Mouse (Mus musculus) NIH3T3 (cell line): ENCODE data around the gene Tob1.
A peak's percentile ranks its signal among the peaks of the same experiment; 100 is the strongest.

Source experiments
- DNase-seq: peaks from one replicate; pipeline ENCODE4 v3.0.0-alpha.2; 2012; ENCODE audit warnings: low read depth

The Tob1 gene

GRCm38 (mm10) chr11:94198405-94199146 lies 12.7 kb upstream of the Tob1 start:
- DNase-seq: no peak

GRCm38 (mm10) chr11:94199771-94200170 lies 11.5 kb upstream of the Tob1 start:
- DNase-seq: no peak

- no peak for DNase-seq
These were observed 10.8 kb upstream of the Tob1 start for GRCm38 (mm10) chr11:94200422-94200821.

- no peak for DNase-seq
These were observed 9.1 kb upstream of the Tob1 start for GRCm38 (mm10) chr11:94202106-94202505.

DNA sequence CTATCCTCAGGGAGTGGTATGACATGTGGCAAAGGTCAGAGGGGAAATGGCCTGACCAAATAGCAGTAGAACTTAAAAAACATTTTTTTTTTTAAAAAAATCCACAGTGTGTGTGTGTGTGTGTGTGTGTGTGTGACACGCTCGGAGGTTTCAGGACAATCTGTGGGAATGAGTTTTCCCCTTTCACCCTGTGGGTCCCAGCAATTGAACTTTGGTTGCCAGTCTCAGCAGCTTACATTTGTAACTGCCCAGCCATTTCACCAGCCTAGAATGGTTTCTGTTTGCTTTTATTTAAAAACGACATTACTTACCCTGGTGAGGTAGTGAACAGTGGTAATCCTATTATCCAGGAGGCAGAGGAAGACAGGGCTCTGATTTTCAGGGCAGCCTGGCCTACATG lies 8.2 kb upstream of the Tob1 start:
- no peak for DNase-seq

DNA sequence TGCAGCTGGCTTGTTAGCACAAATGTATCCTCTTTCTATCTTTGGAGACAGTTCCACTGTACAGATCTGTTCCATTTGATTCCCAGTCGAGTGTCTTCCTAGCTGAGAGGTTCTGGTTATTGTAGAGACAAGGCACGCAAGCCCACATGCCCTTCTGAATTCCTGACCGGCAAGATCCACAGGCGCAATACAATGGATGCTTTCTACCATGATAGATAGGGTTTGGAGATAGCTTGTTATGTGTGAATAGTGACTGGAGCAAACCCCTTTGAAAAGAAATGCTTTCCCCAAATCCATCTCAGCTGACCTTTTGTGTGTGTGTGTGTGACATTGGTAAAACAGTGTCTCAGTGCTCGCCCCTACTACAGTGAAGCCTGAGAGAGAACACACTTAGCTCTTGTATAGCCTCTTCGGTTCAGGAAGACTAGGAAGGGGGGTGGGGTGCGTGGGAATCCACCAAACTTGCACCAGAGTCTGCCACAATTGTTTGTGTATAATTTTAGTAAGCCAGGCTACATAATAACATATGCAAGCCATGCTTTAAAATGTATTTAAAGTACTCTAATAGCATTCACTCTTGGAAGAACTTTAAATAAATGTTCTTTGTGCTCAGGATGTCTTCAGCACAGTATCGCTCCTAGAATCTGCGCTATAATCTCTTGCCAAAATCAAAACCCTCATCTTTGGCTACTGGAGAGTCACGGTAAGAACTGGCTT lies 4.7 kb upstream of the Tob1 start:
- no peak for DNase-seq

GRCm38 (mm10) chr11:94208811-94209675 lies 2.2 kb upstream of the Tob1 start:
- peak; percentile 48 for DNase-seq

- peak; percentile 51 for DNase-seq
These were observed 1.5 kb upstream of the Tob1 start for GRCm38 (mm10) chr11:94209695-94210131.

DNA sequence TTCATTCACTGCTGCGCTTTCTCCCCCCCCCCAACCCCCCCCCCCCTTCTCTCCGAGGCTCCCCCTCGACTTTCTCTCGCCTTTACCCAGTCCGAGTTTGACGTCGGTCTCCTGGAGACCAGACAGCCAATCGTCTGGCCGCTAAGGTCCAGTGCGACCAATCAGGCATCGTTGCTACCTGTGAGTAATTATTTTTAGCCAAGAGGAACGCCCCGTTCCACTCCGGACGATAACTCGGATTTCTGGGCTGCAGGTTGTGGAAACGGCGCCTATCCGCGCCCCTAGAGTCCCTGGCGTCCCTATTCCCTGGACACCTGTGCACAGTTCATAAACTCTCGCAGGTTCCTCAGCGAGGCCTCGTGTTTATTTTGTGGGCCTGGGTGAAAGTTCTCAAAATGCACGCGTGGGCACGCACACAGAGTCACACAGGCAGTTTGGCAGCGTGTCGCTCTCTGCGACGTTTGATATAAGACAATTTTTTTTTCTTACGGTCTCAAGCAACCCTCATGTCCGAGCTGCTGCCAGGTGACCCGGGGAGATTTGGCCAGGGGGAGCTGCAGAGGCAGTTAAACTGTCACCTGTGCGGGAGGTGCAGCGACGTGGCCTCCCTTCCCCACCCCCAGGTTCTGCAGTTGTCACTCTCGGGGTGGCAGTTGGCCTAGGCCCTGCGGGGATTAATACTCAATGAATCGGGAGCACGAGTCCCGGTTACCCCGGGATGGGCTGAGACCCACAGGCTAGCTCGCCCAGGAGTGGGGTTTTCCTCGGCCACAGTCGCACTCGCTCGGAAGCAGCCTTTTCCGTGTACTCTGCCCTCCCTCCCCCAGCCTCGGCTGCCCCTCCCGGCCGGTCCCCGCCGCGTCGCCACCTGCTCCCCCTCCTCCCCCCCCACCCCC lies 815 bp upstream of the Tob1 start:
- peak; percentile 95 for DNase-seq

DNA sequence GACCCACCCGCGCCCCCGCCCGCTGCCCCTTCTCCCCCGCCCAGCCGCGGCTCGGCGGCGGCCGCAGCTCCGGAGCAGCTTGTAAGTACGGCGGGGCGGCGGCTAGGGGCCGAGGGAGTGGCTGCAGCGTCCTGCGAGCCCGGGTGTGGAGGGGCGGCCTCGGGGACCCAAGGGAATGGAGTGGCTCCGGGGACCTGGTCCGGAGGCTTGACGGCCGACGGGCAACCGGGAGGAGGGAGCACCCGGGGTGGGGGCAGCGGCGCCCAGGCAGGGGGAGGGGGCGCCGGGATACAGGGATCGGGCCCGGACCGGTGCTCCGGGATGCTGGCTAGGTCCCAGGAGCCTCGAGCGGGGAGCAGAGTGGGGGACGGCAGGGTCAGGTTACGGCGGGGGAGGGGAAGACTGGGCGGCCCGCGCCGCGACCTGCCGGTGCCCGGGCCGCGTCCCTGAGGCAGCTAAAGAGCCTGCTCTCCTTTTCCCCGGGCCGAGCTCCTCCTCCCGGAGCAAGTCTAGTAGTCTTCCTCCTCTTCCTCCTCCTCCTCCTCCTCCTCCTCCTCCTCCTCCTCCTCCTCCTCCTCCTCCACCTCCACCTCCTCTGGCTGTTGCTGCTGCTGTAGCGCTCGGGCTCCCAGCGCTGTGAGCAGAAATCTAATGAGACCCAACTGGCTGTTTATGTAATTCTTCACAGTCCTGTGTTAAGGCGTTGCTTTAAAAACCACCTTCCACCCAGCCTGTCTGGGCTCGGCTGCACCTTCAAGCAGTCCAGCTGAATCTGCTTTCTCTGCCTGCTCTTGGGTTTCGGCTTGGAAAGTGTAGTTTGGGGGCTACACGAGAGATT lies 616 bp downstream of the Tob1 start:
- DNase-seq: peak; percentile 56

DNA sequence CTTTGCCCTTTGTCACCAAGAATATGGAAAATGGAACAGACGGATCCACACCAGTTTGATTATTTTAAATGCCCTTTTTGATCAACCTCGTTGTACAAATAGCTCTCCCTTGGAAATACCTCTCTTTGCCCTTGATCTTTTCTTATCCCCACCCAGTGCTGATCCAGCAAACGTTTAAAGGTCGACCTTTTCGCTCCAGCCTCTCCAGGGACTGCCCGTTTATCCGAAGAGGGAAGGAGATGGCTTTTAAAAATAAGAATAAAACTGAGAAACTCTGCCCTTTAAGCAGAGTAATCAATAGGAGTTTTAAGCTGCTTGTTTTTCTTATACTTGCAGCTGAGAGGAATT lies 1.2 kb downstream of the Tob1 start:
- DNase-seq: no peak

GRCm38 (mm10) chr11:94212997-94213396 lies 1.7 kb downstream of the Tob1 start:
- DNase-seq: no peak

DNA sequence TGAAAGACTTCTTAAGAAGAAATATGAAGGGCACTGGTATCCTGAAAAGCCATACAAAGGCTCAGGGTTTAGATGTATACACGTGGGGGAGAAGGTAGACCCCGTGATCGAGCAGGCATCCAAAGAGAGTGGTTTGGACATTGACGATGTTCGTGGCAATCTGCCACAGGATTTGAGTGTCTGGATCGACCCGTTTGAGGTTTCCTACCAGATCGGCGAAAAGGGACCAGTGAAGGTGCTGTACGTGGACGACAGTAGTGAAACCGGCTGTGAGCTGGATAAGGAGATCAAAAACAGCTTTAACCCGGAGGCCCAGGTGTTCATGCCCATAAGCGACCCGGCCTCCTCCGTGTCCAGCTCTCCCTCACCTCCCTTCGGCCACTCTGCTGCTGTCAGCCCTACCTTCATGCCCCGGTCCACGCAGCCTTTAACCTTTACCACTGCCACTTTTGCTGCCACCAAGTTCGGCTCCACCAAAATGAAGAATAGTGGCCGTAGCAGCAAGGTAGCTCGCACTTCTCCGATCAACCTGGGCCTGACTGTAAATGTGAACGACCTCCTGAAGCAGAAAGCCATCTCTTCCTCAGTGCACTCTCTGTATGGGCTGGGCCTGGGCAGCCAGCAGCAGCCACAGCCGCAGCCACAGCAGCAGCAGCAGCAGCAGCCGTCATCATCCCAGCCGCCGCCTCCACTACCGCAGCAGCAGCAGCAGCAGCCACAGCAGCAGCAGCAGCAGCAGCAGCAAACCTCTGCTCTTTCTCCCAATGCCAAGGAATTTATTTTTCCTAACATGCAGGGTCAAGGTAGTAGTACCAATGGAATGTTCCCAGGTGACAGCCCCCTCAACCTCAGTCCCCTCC lies 2.7 kb downstream of the Tob1 start:
- DNase-seq: no peak

- no peak for DNase-seq
These were observed 4.3 kb downstream of the Tob1 start for GRCm38 (mm10) chr11:94215581-94215980.

GRCm38 (mm10) chr11:94216247-94216646 lies 5.0 kb downstream of the Tob1 start:
- DNase-seq: no peak

- no peak for DNase-seq
These were observed 10.0 kb downstream of the Tob1 start for GRCm38 (mm10) chr11:94221257-94221656.

DNA sequence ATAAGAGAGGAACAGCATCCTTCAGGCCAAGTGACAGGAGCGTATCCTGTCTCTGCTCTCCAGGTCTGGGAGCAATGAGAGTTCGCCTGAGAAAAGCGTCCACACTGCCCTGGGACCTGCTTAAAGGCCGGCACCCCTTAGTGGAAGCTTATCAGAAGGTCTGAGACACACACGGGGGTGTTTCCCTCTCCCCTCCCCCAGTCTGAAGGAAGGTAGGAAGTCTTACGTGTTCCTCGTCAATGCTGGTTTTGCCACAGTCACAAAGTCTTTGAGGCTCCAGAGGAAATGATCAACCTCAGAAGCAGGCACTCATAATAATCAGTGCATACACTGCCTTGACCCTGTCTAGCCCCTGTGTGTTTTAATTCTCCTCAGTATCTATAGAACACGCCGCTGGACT lies 12.3 kb downstream of the Tob1 start:
- no peak for DNase-seq

DNA sequence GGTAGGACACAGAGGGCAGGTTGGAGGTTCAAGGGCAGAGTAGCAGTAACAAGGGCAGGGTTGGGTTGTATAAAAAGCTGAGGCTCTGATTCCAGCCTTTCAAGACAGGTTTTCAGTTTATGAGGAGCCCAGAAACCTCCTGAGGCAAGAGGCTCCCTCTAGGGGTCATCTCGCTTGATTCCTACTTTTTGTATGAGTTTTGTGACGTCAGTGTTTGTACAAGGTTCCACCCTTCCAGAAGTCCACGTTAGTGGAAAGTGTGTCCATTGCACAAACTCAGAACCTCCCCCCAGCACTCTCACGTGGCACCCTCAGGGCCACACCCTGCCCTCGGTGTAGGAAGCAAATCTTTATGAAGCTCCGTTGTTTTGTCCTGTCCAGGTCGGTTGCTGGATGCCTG lies 14.7 kb downstream of the Tob1 start:
- peak; percentile 86 for DNase-seq

DNA sequence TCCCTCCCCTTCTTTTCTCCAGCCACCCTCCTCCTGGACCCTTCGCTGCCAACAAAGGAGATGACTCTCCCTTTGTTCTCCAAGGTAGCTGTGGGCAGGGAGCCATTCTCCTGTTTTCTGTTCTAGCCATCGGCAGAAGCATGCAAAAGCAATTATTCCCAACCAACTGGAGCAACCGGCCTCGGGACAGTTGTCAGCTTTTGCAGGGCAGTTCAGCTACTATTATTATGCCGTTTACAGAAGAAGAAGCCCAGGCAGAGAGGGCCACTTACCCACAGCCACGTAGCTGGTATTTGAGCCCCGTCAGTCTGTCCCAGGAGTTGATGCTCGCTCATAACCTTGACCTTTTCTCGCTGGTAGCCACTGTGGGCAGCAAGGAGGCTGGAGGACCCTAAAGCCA lies 17.2 kb downstream of the Tob1 start:
- no peak for DNase-seq
